8 mouse cellular contexts compared by ENCODE assay signal in the genomic region with DNA sequence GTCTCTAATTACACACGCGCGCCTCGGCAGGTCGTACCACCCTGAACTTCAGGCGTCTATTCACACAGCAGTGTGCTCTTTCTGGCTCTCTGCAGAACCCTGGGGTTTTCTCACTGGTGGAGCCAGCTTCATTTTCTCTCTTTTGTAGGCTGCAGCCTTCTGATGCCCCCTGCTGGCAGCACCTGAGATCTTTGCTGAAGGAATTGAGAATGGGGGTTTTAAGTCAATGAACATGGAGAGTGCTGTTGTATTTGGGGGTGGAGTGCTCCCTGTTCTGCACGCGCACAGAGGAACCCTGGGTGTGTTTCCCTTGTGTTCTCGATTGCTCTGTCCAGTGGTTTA. TPM values are rescaled to one million over a fixed set of nuclear protein-coding genes. Genes with fewer than 3 reads are reported as not detected.
DNase-seq lines count a peak whose midpoint lies in the region; ATAC-seq and TF ChIP-seq lines count a peak whose summit lies in the region.

No protein-coding gene starts in this region.

- TF ChIP-seq EP300 in lung, postnatal 0 days (IDR thresholded peaks at IDR 0.05): no peak

- H3K4me3 ChIP-seq in G1E (ENCODE audit: low read depth, low read length): peak overlapping the region; percentile 33; the same call in 1 of the 2 replicates
- peak overlapping the region; percentile 29 for H3K4me3 ChIP-seq in hindbrain, embryonic 10.5 days
- H3K4me3 ChIP-seq in lung, postnatal 0 days (ENCODE audit: low read depth, low read length): no peak overlapping the region

- peak; percentile 62 for TF ChIP-seq CTCF in G1E (IDR thresholded peaks at IDR 0.05; ENCODE audit: low read depth, low read length)
- peak; percentile 86 for TF ChIP-seq CTCF in lung, postnatal 0 days (IDR thresholded peaks at IDR 0.05)

- H3K4me2 ChIP-seq in lung, postnatal 0 days (replicated peaks; ENCODE audit: low read depth, low read length): peak overlapping the region; percentile 44

- no peaks in the 10 kb centered on the region for H3K9me3 ChIP-seq in G1E (replicated peaks)
- H3K9me3 ChIP-seq in hindbrain, embryonic 10.5 days: no peaks in the 10 kb centered on the region
- no peaks in the 10 kb centered on the region for H3K9me3 ChIP-seq in lung, postnatal 0 days (ENCODE audit: low read length)

- WGBS in hindbrain, embryonic 10.5 days: 6% methylated on average over 9 of the region's 9 CpGs
- WGBS in lung, postnatal 0 days: under 1% methylated on average over 9 of the region's 9 CpGs

- no peak overlapping the region; the same call in 1 of the 2 replicates for H3K27ac ChIP-seq in hindbrain, embryonic 10.5 days
- no peak overlapping the region for H3K27ac ChIP-seq in lung, postnatal 0 days (ENCODE audit: low read length)

- peaks cover 12% of the 10 kb centered on the region for H3K4me1 ChIP-seq in G1E (ENCODE audit: insufficient read depth, low read depth, low read length)
- peaks cover 15% of the 10 kb centered on the region; the same call in 1 of the 2 replicates for H3K4me1 ChIP-seq in hindbrain, embryonic 10.5 days (replicated peaks)
- H3K4me1 ChIP-seq in lung, postnatal 0 days (ENCODE audit: insufficient read depth, low read depth, low read length): no peaks in the 10 kb centered on the region

- peak; percentile 43 for DNase-seq in G1E (ENCODE audit: low spot score)
- peak; percentile 30 for DNase-seq in cerebellum, adult 11-12 months
- DNase-seq in hindbrain, embryonic 10.5 days (ENCODE audit: low spot score): peak; percentile 83
- DNase-seq in layer of hippocampus, postnatal 10 days (ENCODE audit: low spot score in 2 of 2): peak; percentile 90 to 91
- DNase-seq in lung, postnatal 0 days (ENCODE audit: low spot score): peak; percentile 88
- peak; percentile 91 for DNase-seq in retina, postnatal 1 day
- DNase-seq in thymus, postnatal 4 days: peak; percentile 86

- no peak overlapping the region for H3K9ac ChIP-seq in lung, postnatal 0 days (replicated peaks; ENCODE audit: low read depth)

- peaks cover 17% of the 10 kb centered on the region for H3K27me3 ChIP-seq in G1E (ENCODE audit: insufficient read depth, low read length)
- peaks cover 12% of the 10 kb centered on the region; the same call in 1 of the 2 replicates for H3K27me3 ChIP-seq in hindbrain, embryonic 10.5 days (ENCODE audit: insufficient read depth, poor library complexity, severe bottlenecking)
- no peaks in the 10 kb centered on the region for H3K27me3 ChIP-seq in lung, postnatal 0 days (replicated peaks; ENCODE audit: insufficient read depth, low read length)

- no peaks in the 10 kb centered on the region for H3K36me3 ChIP-seq in G1E (replicated peaks)
- no peaks in the 10 kb centered on the region for H3K36me3 ChIP-seq in hindbrain, embryonic 10.5 days
- H3K36me3 ChIP-seq in lung, postnatal 0 days (ENCODE audit: insufficient read depth, low read length): no peaks in the 10 kb centered on the region

- peak; percentile 45 for ATAC-seq in G1E (ENCODE audit: extremely low read depth, insufficient number of reproducible peaks, low FRiP score, poor library complexity, severe bottlenecking)
- ATAC-seq in frontal cortex, adult (ENCODE audit: low TSS enrichment): peak; percentile 89
- peak; percentile 51 for ATAC-seq in lung, postnatal 0 days

RNA-seq across cellular contexts. Expression of gene Slc28a3, which starts 21.2 kb away (rescaled TPM):
- total RNA-seq in G1E (2014; fragmentation: Nextera tagmentation): not detected in 2 replicates
- total RNA-seq in G1E (2017): 0.06 and 0.33 TPM in 2 replicates
- polyA plus RNA-seq in G1E (2012): not detected in 2 replicates
- polyA plus RNA-seq in hindbrain, embryonic 10.5 days (2016; fragmentation: Nextera tagmentation; extraction: Ambion mirVana): not detected in 2 replicates
- total RNA-seq in layer of hippocampus, postnatal 10 days (2021): under 1 TPM; 0.20 to 0.27 TPM
- polyA plus RNA-seq in lung, postnatal 0 days (2015; fragmentation: Nextera tagmentation; extraction: Ambion mirVana): 0.05 and 0.18 TPM in 2 replicates

Comparison
In these comparisons a context has a peak if more than half of its experiments do, and no peak if none do; other contexts are left out.
1. DNase-seq: peak in every context shown above with its lines; median percentile 91 in retina, postnatal 1 day; 90 in layer of hippocampus, postnatal 10 days; 88 in lung, postnatal 0 days; 86 in thymus, postnatal 4 days; 83 in hindbrain, embryonic 10.5 days; 43 in G1E; 30 in cerebellum, adult 11-12 months.